Mouse (Mus musculus) thymus, postnatal 10 days (tissue): ENCODE measurements around the gene Mrpl51.
"Not testable (repeated sequence)": the region's sequence is repeated elsewhere in the genome, so short reads cannot be mapped to it uniquely, and the experiment has no call there.

Source experiments
- DNase-seq, 2 experiments: peaks; one replicate each; pipeline ENCODE4 v3.0.0; 2021; ENCODE audit warnings: low spot score in 2 of 2

Gene Mrpl51

DNA sequence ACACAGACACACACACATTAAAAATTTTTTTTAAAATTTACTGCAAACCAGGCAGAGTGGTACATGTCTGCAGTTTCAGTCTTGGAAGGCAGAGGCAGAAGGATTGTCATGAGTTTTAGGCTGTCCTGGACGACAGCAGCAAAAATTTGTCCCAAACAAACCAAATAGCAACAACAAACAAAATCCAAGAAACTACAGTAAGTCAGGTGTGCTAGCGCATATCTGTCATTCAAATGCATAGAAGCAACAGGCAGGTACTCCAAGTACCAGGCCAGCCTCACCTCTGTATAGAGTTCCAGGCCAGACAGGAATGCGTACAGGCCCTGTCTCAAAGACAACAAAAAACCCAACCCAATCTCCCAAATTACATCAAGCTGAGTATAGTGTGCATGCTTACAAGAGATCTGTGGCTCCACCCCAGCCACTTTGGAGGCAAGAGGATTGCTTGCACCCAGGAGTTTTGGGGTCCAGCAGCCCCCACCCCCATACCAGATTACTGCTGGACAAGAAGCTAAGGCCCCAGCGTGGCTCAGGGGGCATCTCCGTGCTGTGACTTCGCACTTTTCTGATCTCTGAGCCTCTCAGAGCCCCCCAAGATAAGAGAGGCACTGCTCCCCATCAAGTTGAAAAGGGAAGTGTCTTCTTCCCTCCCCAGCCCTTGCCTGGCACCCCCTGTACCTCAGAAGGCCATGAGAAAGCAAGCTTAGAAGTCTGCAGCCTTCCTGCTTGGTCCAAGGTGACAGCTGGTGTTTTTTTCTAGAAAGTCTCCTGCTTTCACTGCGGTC, 31.6 kb upstream of the Mrpl51 start:
- DNase-seq: no peak

DNA sequence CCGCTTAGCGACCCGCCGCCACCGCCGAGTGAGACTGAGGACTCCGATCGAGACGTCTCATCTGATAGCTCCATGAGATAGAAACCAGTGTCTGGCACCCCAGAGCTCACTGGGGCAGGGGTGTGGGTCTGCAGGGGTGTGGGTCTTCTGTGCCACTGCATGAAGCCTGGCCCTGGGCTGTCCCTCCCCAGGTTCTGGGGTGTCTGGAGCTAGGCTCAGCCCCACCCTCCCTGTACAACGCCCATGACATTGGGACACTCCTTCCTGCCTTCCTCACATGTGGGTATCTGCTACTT, 31.1 kb upstream of the Mrpl51 start:
- no peak for DNase-seq

DNA sequence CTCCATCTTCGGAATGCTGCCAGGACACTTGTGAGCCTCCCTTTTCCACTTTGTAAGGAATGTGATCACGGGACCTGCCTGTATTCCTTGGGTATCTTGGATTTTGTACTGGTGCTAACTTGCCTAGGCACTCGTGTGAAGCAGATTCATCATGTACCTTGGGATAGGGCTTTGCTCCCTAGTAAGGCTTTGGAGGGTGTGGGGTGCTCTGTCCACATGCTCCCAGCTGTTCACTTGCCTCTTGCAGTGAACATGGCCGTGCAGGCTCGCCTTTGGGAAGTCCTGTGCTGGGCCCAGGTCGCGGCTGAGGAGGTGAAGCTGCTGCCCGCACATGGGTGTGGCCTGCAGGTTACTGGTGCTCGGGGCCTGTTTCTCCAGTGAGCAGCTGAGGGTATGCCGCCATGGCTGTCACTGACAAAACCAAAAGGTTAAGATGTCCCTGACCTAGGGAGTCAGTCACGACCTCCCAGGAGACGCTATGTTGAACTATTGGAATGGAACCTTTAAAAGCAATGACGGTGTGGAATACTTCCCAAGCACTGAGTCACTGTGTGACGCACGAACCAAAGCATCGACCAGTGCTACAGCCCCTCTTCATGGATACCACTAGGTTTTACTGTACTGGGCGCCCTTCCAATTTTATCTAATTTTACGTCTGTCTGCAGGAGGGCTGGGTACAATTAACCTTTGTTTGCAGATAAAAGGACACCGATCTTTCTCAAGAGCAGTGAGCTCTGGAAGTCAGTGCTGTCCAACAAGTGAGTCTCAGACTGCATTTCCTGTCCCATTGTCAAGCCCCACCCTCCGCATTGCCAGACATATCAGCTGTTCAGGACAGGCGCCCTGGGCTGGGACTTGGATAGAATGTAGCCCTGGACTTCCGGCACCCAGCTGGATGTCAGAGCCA, 30.5 kb upstream of the Mrpl51 start:
- no peak for DNase-seq

DNA sequence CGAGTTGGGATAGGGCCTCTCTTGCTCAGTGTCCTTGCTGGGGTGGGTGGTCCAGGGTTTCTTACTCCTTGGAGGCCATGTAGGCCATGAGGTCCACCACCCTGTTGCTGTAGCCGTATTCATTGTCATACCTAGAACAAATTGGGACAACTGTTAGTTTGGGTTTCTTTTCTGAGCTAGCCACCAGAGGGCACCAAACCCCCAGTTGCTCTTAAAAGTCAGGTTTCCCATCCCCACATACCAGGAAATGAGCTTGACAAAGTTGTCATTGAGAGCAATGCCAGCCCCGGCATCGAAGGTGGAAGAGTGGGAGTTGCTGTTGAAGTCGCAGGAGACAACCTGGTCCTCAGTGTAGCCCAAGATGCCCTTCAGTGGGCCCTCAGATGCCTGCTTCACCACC, 29.6 kb upstream of the Mrpl51 start:
- peak; percentile 64 to 83 for DNase-seq

GRCm38 (mm10) chr6:125162615-125163305, 28.8 kb upstream of the Mrpl51 start:
- DNase-seq: not testable (repeated sequence)

- no peak for DNase-seq
These were observed 27.6 kb upstream of the Mrpl51 start for GRCm38 (mm10) chr6:125163801-125164657.

GRCm38 (mm10) chr6:125164672-125165327, 26.8 kb upstream of the Mrpl51 start:
- peak; percentile 59 to 62 for DNase-seq

- DNase-seq: peak; percentile 97
These were observed 26.2 kb upstream of the Mrpl51 start for GRCm38 (mm10) chr6:125165328-125165891.

- DNase-seq: no peak
These were observed 25.4 kb upstream of the Mrpl51 start, which contains the start of gene Gapdh for GRCm38 (mm10) chr6:125166051-125166751. TSS of gene Gapdh (minus strand) at chr6:125166467.

DNA sequence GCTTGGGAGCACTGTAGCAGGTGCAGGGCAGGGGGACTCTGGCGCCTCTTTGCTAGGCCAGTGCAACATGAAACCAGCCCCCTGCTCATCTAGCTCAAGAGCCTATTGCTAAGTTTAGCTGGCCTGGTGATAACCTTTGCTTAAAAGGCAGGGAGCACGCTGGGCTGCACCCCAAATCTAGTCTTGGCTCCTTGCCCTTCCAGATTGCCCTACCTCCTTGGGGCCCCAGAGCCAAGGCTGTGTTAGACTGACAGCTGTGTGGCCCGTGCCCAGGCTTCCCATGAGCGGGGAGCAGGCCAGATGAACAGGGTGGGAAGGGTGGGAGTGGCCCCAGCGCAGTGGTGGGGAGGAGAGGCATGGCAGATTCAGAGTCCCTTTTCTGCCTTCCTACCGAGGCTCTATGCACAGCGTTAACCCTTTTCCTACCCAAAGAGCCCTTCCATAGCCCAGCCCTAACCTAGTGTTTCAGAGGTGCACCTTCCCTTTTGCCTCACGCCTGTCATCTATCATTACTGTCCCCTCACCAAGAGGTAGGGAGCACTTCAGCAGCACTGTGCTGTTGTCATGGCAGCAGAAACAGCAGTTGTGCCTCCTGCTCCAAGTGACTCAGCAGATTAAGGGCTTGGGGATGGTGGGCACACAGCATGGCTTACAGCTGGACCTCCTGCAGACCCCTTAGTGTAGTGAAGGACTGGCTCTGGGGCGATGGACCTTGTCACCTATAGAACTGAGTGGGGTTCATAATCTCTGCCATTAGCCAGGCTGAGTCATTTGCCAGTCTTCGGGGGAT, 24.5 kb upstream of the Mrpl51 start:
- no peak for DNase-seq

GRCm38 (mm10) chr6:125168086-125168485, 23.5 kb upstream of the Mrpl51 start:
- DNase-seq: no peak

- DNase-seq: no peak
These were observed 21.4 kb upstream of the Mrpl51 start for GRCm38 (mm10) chr6:125170194-125170593.

DNA sequence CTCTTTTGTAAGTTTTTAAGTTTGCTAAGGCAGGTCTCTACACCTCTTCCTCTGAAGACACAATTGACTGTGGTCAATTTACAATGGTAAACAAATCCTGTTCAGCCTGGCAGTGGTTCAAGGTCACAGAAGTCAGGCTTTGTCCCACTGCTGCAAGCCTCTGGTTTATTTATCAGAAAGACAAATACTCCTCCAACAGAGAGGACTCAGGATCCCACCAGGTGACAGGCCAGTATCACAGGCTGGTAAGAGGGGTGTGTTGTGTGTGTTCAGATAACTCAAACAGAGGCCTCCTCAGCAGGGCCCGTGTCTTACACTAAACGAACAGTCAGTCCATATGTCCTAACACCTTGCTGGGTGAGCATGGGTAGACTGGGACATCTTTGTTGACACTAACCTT, 19.1 kb upstream of the Mrpl51 start:
- DNase-seq: no peak

- no peak for DNase-seq
These were observed 18.3 kb upstream of the Mrpl51 start for GRCm38 (mm10) chr6:125173256-125173655.

DNA sequence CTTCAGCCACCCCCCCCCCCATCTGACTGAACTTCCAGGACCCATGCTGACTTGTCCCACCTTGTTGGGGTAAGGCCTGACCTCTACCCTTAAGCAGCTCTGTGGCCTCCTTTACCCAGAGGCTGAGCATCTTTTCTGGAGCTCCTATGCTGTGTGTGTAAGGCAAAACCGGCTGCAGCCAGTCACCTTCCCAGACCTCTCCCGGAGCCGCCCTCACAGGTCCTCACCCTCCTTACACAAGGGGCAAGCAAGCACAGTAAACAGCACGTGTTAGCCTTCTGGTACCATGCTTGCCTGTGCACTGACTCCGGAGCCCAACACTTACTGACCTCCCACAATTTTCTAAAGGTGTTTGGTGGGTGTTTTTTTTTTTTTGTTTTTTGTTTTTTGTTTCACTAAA, 16.1 kb upstream of the Mrpl51 start:
- no peak for DNase-seq

GRCm38 (mm10) chr6:125179601-125180000, 12.0 kb upstream of the Mrpl51 start:
- no peak for DNase-seq

DNA sequence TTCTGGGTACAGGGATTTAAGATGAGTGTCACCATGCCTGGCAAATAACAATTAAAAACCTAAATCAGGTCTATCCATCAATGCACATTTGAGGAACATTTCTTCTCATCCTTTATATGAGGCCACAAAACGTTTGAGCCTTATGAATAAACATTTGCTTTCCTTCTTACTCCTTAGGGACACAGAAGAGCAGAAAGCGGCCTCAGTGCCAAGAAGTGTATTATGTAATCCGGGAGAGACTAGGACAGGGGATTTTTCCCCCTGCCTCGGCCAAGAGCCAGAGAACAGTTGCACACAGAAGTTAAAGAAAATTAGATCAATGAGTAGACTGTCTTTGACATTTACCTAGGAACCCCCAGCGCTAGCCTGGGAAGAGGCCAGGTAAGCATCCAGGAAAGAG, 9.5 kb upstream of the Mrpl51 start:
- no peak for DNase-seq

- DNase-seq: no peak
These were observed 5.4 kb upstream of the Mrpl51 start for GRCm38 (mm10) chr6:125186203-125186602.

DNA sequence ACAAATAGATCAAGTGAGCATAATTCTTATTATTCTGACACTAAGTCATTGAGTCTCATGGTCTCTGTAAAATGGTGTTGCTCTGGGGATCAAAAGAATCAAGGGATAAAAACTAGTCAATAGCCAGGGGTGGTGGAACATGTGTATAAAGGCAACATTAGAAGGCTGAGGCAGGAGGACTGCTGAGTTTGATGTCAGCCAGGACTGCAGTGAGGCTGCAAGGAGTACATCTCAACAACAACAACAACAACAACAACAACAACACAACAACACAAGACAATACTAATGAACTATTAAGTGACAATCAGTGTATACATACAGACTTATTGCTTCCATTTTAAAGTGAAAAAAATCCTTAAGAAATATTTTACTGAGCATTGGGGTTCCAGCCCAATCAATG, 785 bp upstream of the Mrpl51 start:
- DNase-seq: no peak
